Mouse (Mus musculus) cerebellum, adult 2 months (tissue): Measurements from ENCODE around the gene Dagla.

ENCODE experiments used
- CTCF ChIP-seq: fragments of 200-500 bp; IDR thresholded peaks from 2 replicates; pipeline ENCODE4 v1.5.1; 2011; ENCODE audit warnings: low read depth, mild to moderate bottlenecking, control low read depth, low read length, moderate library complexity, borderline replicate concordance; ENCODE audit not compliant: insufficient read depth
- POLR2A ChIP-seq: fragments of 200-500 bp; IDR thresholded peaks from 2 replicates; pipeline ENCODE4 v1.6.1; 2011; ENCODE audit warnings: low read length, control low read depth, borderline replicate concordance; ENCODE audit not compliant: insufficient read depth

GRCm38 (mm10) chr19:10198286-10198685 lies 106.4 kb downstream of the Dagla start:
- TF ChIP-seq POLR2A, result no peak
- TF ChIP-seq CTCF, result no peak
